Mouse (Mus musculus) urinary bladder, postnatal 25 days (tissue): Measurements from ENCODE around the gene Proser1.

ENCODE experiments used
- DNase-seq: peaks from one replicate; pipeline ENCODE4 v3.0.0; 2022; ENCODE audit warnings: low spot score

Gene Proser1

DNA sequence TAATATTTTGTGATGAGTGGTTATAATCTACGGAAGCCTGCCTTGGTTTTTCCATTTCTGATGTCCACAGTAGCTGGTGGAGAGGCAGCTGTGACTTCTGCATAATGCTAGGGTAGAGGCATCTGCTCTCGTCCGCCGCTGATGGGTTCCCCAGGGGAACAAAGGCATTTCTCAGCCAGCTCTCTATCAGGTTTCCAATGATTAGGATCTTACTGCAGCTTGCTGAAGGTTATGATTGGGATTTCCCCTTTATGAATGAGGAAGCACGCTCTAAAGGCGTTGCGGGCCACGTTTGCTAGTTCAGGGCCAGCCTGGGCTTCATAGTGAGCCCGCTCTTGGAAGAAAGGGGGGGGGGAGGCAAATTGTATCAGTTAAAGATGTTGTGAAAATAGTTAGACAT, 3.0 kb downstream of the Proser1 start:
- no peak for DNase-seq

DNA sequence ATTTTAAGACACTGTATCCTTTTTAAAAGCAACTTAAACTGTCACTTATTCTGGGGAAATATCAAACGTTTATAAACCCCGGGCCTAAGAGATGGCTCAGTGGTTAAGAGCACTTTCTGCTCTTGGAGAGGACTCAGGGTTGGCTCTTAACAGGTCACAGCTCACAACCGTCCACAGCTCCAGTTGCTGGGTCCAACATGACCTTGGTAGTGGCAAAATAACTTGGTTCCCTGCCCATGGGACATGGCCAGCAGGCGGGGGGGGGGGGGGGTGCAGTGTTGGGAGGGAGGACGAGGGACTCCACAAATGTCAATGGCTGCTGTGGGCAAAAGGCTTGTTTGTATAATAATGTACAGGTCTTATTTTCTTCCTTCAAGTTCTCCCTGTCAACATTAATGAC, 3.9 kb downstream of the Proser1 start:
- DNase-seq = no peak

DNA sequence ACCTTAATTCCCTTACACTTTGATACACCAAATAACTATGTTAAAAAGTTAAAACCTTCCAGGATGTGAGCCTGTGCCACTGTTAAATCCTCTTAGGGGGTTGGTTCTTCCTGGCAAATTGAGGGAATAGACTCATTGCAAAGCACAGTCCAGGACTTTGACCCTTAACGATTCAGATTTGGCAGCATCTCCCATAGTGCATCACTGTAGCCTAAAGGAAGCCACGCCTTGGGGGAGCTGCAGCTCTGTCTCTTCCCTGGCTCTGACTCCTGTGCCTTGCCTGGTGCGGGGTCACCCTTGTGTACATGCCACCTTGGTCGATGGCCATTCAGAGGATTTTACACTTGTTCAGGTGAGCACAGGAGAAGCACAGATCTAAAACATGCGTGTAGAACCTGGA, 6.2 kb downstream of the Proser1 start:
- DNase-seq = no peak

DNA sequence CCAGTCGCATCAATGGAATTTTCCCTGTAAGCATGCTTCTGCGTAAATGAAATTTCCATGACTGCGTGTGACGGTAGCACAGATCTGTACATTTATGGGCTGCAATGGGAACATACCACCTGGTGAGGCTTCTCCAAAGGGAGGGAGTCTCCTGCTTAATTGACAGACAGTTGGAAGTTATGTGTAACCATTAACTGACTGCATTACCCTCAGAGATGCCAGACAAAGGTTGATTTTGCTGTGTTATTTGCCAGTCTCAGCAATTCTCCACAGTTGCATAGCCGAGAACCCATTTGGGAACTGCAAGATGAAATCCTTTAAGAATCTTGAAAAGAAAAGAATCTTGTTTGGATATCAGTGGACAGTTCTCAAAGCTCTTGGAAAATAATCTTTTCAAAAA, 8.6 kb downstream of the Proser1 start:
- DNase-seq = no peak

DNA sequence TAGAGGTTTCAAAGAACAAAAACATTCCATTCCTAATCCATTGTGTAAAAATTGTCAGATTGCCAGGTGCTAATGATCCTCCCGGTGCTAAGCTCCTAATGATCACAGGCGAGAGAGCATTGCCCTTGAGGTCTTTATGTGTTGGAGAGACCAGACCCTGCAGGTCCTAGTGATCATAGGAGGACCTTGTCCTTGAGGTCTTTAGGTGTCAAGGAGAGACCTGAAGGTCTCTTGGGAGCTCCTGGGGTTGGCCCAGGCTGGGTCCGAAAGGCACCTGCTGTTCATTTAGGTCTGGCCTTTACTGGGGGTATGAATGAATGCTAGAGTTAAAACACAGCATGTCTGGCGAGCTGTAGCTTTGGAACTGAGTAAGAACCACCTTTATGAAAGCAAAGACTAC, 10.7 kb downstream of the Proser1 start:
- no peak for DNase-seq

DNA sequence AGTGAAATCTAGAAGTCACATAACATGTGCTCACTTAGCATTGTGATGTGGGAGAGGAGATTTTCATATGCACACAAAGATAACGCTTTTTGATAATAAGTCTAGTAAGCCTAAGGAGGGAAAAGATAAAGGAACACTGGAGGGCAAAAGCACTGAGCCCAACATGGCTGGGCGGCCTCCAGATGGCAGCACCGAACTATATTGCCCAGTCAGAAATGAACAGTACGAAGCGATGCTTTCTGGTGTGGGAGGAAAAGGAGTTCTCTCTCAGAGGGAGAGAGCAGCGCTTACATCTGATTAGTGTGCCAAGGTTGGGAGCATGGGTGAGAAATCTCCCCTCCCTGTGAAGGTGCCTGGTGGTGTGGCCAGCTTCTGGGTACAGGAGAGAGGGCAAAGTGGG, 12.4 kb downstream of the Proser1 start:
- DNase-seq = no peak

DNA sequence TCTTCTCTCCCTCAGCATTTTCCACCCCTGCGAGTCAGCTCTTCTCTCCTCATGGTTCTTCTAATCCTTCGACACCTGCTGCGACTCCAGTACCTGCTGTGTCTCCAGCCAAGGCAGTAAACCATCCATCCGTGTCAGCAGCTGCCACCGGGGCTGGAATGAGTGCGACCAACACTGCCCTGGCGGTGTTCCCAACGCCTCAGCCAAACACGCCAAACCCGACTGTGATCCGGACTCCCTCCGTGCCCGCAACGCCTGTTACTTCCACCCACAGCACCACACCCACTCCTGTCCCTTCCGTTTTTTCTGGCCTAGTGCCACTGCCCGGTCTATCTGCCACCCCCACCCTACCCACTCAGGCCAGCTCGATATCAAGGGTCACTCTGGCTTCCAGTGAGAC, 14.0 kb downstream of the Proser1 start:
- DNase-seq = no peak

DNA sequence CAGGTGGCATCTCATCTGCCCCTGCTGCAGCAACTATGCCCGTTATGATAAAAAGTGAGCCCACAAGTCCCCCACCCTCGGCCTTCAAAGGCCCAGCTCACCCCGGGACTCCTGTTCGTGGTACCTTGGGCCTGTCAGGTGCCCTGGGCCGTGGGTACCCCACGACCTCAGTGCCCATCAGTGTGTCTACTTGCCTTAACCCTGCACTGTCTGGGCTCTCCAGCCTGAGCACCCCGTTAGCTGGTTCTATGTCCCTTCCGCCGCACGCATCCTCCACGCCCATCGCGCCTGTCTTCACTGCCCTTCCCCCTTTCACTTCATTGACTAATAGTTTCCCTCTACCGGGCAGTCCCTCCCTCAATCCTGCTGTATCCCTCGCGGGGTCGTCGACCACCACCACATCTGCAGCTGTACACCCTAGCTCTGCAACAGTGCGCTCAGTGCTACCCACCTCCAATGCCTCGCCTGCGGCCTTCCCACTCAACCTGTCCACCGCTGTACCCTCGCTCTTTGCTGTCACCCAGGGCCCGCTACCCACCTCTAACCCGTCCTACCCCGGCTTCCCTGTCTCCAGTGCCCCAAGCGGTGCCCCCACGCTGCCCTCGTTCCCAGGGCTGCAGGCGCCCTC, 15.1 kb downstream of the Proser1 start:
- DNase-seq = no peak

DNA sequence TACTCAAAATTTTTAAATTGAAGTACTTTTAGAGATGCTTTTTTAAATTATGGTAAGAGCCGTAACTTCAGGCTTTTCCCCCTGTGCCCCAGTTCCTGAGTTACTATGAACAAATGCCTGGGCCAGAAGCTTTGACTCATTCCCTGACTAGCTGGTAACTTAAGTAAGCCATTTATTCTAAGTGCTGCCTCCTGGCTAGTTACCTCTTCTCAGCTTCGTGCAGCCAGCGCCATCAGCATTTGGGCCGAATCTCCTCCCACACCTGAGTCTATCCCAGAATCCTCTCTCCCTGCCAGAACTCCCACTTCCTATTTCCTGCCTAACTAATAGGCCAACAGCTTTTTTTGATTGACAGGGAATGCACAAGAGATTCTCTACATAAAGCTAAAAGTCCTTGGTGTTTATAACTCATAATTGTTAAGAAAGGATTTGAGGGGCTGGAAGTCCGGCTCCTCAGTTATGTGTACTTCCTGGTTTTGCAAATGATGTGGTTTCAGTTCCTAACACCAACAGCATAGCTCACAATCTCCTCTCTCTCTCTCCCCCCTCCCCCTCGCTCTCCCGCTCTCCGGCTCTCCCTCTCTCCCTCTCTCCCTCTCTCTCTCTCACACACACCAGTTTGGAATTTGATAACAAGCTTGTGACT, 20.1 kb downstream of the Proser1 start:
- no peak for DNase-seq

DNA sequence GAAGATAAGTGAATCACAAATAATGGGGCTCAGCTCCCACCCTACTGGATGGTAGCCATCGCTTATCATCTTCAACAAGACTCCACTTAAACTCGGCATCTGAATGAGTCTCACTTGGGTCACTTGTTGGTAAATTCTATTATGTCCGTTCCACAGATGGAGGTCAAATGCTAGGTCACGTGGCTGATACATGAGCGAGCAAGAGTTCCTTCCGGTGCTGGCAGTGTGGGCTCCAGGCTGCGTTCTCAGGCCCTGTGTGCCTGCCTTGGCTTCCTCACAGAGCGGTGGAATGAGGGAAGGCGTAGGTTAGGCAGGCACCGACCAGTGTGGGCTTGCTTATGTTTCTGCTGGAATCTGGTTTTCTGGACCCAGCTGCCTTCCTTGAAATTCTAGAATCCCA, 23.1 kb downstream of the Proser1 start:
- DNase-seq = no peak

DNA sequence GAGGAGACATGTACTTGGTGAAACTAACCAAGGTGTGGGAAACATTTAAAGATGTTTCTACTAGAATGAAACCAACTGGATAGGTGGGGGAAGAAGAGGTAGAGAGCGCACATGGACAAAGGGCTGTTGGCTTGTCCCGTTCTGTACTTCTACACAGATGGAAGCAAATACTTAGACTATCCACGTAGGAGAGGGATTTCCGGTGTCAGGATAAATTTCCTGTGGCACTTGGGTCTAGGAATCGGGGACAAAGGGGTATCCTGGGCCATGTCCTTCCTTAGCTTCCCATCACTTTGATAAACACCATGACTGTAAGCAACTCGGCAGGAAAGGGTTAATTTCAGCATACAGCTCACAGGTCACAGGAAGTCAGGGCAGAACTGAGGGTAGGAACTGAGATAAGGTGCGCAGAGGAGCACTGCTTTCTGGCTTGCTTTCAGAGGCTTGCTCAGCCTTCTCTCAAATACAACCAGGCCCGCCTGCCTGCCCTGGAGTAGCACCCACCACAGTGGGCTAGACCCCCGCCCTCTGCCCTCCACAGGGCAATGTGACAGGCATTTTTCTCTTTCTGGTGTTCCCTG, 23.6 kb downstream of the Proser1 start:
- no peak for DNase-seq

DNA sequence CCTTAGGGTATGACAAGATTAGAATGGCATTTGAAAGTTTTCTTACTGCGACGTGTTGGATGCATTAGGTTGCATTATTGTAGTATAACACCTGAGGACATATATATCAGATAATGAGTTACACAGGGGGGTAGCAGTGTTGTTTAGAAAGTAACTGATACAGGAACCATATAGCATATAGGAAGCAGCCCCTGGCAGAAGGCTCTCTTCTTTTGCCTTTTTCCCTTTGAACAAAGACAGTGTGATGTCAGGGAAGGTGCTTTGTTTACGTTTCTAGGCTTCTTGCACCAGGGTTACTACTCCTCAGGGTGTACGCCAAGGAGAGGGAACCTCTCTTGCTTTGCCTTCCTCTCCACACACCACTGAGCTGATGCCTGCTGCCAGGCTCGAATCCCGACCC, 24.9 kb downstream of the Proser1 start, which contains the start of gene Stoml3:
Gene Stoml3, plus strand, starts transcription at position 301 of the 400 bp plus-strand sequence.
- no peak for DNase-seq

DNA sequence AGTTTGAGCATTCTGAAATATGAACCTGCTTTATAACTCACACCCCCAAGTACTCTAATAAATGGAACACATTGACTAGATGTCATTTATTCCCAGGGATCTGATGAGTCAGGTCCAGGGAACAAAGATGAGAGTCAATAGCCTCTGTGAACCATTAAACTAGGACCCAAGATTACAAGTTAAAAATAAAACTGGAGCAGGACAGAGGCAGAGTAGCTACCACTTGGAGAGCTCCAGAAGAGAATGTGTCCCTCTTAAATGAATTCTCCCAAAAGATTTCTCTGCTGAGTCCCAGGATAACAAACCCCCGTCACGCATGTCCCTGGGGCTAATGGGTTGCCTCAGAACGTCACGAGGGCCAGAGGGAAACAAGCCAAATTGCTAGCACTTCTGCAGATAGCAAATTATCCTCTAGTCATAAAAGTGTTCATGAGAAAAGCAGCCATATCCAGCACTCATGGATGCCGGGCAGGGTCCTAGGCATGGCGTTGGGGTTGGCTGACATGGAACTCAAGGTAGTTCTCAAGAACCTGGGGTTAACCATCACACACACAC, 35.0 kb downstream of the Proser1 start:
- no peak for DNase-seq

DNA sequence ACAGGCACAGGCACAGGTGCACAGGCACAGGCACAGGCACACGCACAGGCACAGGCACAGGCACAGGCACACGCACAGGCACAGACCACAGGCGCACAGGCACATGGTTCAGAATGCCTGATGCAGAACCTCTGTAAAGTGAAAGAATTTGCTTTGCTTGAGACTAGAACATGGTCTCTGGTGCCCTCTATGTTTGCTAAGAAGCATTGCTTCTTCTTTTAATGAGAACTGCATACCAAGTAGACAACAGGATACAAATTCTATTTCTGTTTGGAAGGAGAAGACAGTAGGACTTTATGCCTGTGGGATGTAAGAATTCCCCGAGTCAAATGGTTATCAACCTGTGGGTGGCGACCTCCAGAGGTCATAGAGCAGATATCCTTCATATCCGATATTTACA, 39.0 kb downstream of the Proser1 start:
- no peak for DNase-seq

DNA sequence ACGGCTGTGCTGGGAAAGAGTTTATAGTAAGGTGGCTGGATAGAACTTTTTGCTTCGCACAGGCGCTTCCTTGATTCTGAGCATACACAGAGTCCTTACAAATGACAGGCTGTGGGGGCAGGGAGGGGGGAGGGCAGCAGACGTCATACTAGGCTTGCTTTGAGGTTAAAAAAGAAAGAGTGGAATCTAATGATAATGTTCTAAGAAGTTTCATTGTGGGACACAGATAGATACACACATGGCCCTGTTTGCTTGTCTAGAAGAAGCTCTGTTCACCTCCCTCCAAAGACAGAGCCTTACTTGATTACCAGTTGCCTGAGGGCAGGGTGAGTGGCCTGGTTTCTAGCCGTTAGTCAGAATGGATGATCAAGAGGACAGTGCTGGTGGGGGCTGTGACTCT, 49.6 kb downstream of the Proser1 start:
- DNase-seq = no peak

DNA sequence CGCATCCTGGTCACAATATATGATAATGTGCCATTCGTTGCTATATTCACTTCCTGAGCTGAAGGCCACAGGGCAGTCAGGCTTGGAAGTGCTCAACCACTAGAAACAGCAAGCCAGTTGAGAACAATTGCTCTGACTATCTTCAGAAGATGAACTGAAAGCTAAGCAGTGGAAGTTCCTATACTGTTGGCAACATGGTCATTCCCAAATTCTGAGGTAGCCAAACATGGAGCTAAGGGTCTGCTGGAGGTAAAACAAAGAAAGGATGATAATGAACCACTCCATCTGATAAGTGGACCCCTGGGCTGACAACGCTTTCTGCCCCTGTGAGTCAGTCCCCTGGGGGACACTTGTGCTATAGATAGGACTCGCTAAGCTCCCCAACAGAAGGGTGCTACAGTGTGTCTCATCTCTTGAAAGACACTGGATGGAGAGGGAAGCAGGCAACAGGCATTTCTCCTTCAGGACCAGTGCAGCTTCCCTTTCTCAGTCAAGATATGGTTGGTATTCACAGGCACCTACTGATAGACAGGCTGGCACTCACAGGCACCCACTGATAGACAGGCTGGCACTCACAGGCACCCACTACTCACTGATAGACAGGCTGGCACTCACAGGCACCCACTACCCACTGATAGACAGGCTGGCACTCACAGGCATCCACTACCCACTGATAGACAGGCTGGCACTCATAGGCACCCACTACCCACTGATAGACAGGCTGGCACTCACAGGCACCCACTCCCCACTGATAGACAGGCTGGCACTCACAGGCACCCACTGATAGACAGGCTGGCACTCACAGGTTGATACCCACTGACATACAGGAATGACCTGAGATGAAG, 51.0 kb downstream of the Proser1 start:
- DNase-seq = no peak

DNA sequence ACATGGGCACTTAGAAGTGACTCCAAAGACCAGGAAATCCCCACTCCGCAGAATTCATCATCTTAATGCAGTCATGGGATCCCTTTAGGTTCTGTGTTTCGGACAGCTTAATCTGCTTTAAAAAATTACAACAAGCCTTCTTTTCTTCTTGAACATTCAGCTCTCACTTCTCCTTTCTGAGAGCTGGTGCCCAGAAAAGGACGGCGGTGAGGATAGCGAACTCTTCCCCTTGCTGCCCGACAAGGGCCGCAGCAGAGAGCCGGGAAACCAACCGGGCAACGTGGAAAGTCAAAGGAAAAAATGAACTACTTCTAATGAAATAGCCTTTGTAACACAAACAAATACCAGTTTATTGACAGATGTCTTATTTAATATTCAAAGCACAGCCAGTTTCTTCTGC, 59.3 kb downstream of the Proser1 start:
- no peak for DNase-seq

DNA sequence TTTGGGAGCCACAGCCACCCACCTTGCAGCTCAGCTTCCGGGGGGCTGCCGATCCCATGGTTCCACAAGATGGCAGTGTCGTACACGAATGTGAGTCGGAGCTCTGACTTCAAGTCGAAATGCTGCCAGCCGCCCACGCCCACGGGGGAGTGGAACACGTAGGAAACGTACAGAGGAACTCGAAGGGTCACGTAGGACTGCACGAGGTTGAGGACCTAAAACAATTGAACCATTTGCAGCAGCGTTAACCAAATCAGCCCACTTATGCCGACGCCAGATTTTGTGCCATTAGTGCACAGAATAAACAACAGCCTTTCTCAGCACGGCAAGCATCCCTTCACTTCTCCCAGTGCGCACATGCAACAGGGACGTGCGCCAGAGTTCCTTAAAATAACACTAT, 62.3 kb downstream of the Proser1 start:
- peak; percentile 64 for DNase-seq

DNA sequence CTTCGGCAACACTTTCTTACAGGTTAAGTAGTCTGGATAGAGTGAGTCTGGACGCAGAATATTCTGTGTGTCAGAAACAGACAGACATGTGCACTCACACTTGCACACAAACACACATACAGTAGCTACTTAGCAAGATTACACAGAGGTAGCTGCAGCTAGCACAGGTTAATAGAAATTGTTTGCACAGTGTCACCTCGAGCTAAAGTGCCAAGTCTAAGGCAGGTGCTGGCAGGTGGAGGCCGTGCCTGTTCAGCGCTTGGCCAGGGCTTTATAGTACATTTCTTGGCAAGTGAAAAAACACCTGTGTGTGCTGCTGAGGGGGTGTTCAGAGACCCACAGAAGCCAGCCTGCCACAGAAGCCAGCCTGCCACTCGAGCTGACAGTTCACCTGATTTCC, 66.8 kb downstream of the Proser1 start:
- no peak for DNase-seq
